Mouse (Mus musculus) limb, embryonic 15.5 days (tissue): Measurements from ENCODE around the gene Shmt2. TPM values are rescaled to one million over a fixed set of nuclear protein-coding genes. Genes with fewer than 3 reads are reported as not detected.

Source experiments
- ATAC-seq: fragments of 200-750 bp; cut with Nextera tagmentation; 2 replicates; pipeline ENCODE4 v1.8.0; 2017; ENCODE audit warnings: low read depth, moderate TSS enrichment; ENCODE audit not compliant: insufficient number of reproducible peaks, low FRiP score, low TSS enrichment
- H3K27ac ChIP-seq: fragments of 300-500 bp; sonication (generic); 2 replicates; pipeline ENCODE4 v1.5.1; 2015; ENCODE audit warnings: moderate library complexity, mild to moderate bottlenecking, inconsistent platforms
- H3K27me3 ChIP-seq: fragments of 300-500 bp; sonication (generic); 2 replicates; pipeline ENCODE4 v1.6.1; 2015; ENCODE audit warnings: inconsistent platforms
- H3K36me3 ChIP-seq: fragments of 300-500 bp; sonication (generic); 2 replicates; pipeline ENCODE4 v1.6.1; 2015; ENCODE audit warnings: inconsistent platforms
- H3K4me1 ChIP-seq: fragments of 300-500 bp; sonication (generic); 2 replicates; pipeline ENCODE4 v1.6.1; 2015; ENCODE audit warnings: inconsistent platforms
- H3K4me2 ChIP-seq: fragments of 300-500 bp; sonication (generic); 2 replicates; pipeline ENCODE4 v1.6.1; 2015; ENCODE audit warnings: mild to moderate bottlenecking, inconsistent platforms
- H3K4me3 ChIP-seq: fragments of 300-500 bp; sonication (generic); 2 replicates; pipeline ENCODE4 v1.5.1; 2015; ENCODE audit warnings: mild to moderate bottlenecking, inconsistent platforms
- H3K9ac ChIP-seq: fragments of 300-500 bp; sonication (generic); 2 replicates; pipeline ENCODE4 v1.6.1; 2015; ENCODE audit warnings: inconsistent platforms
- H3K9me3 ChIP-seq: fragments of 300-500 bp; sonication (generic); 2 replicates; pipeline ENCODE4 v1.6.1; 2016; ENCODE audit warnings: inconsistent platforms
- WGBS: fragments of 180-500 bp; shearing (Covaris S2); methylation state at CpG from one replicate; pipeline ENCODE4 v1.1.7; 2015; 5-methylcytosine and 5-hydroxymethylcytosine counted together
- polyA plus RNA-seq: library from polyadenylated mRNA; unstranded; fragments of >200 nt; fragmentation: Nextera tagmentation; extraction: Ambion mirVana; gene quantifications from 2 replicates; pipeline ENCODE4 v1.2.1, GENCODE M21; 2015

Shmt2 gene
- polyA plus RNA-seq, 1 experiment from 2014 or later = 112 TPM

DNA sequence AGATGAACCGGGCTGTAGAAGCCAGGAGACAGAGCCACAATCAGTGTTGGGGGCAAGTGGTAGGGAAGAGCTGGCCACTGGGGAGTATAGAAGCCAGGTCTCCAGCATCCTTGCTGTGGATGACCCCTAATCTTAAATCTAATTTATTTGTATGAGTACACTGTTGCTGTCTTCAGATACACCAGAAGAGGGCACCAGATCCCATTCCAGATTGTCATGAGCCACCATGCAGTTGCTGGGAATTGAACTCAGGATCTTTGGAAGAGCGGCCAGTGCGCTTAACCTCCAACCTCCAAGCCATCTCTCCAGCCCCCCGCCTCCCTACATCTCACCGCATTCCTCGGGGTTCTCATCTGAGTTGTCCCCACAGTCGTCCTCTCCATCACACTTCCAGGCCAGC, 24.3 kb upstream of the Shmt2 start:
- Histone ChIP-seq H3K4me1 (no peaks in the 10 kb centered on the region), H3K4me3 (no peak overlapping the region), H3K27me3 (no peaks in the 10 kb centered on the region), H3K36me3 (peaks cover 100% of the 10 kb centered on the region), H3K4me2 (no peak overlapping the region), H3K9ac (no peak overlapping the region), H3K9me3 (no peaks in the 10 kb centered on the region), H3K27ac (no peak overlapping the region)
- WGBS = 89% methylated on average over 7 of the region's 7 CpGs
- no peak for ATAC-seq

DNA sequence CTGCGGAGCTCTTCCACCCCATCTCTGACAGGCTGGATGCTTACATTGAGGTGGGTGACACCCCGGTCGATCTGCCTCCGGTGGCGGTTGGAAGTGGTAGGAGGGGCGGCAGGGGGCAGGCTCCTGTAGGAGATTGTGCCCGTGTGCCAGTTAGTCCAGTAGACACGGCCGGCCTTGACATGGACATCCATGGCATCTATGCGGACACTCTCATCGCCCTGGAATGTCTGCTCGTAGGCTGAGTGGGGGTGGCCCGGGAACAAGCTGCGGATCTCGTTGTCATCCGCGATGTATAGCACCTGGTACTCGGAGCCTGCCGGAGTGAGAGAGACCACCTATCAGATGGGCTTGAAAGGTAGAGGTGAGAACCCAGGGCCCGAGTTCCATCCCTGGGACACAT, 22.1 kb upstream of the Shmt2 start:
- ATAC-seq = no peak
- Histone ChIP-seq H3K4me3 (no peak overlapping the region), H3K27me3 (no peaks in the 10 kb centered on the region), H3K4me1 (no peaks in the 10 kb centered on the region), H3K9ac (no peak overlapping the region), H3K9me3 (no peaks in the 10 kb centered on the region), H3K4me2 (no peak overlapping the region), H3K27ac (no peak overlapping the region), H3K36me3 (peaks cover 100% of the 10 kb centered on the region)
- 95% methylated on average over 20 of the region's 20 CpGs for WGBS

DNA sequence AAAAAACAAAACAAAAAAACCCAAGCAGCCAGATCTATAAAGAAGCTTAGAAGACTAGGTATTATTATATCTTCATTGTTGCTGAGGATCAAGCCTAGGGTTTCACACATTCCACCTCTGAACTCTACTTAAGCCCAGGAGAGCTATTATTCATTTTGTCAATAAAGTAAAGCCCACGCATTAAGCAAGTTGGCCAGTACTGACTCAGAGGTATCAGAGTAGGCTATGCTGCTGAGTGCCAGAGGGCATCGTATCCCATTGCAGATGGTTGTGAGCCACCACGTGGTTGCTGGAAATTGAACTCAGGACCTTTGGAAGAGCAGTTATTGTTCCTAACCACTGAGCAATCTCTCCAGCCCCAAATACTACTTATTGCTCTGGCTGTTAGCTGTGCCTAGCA, 21.7 kb upstream of the Shmt2 start:
- H3K4me1 ChIP-seq = no peaks in the 10 kb centered on the region
- H3K36me3 ChIP-seq = peaks cover 100% of the 10 kb centered on the region
- H3K27me3 ChIP-seq = no peaks in the 10 kb centered on the region
- H3K4me3 ChIP-seq = no peak overlapping the region
- no peak overlapping the region for H3K4me2 ChIP-seq
- WGBS = 68% methylated on average over 3 of the region's 3 CpGs
- H3K27ac ChIP-seq = no peak overlapping the region
- no peaks in the 10 kb centered on the region for H3K9me3 ChIP-seq
- no peak for ATAC-seq
- no peak overlapping the region for H3K9ac ChIP-seq

DNA sequence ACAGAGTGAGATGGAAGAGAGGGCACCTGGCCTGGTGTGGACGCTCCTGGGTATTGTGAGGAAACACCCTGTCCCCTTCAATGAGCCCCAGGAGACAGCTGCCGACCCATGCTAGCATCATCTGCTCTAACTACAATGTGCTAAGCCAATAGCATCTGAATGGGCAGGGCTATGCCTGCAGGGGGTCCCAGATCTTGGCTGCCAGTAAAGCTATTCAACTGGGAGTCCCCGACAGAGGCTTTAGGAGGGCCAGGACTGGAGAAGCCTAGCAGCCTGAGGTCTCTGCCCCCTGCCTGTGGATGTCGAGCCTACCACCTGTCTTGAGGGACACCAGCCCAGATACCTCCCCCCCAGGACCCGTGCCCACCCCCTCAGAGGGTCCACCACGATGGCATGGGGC, 20.5 kb upstream of the Shmt2 start:
- Histone ChIP-seq H3K27me3 (no peaks in the 10 kb centered on the region), H3K27ac (no peak overlapping the region), H3K36me3 (peaks cover 94% of the 10 kb centered on the region), H3K4me3 (no peak overlapping the region), H3K4me2 (no peak overlapping the region), H3K4me1 (peaks cover under 1% of the 10 kb centered on the region; the same call in 1 of the 2 replicates), H3K9me3 (no peaks in the 10 kb centered on the region), H3K9ac (no peak overlapping the region)
- 43% methylated on average over 6 of the region's 6 CpGs for WGBS
- ATAC-seq = no peak

DNA sequence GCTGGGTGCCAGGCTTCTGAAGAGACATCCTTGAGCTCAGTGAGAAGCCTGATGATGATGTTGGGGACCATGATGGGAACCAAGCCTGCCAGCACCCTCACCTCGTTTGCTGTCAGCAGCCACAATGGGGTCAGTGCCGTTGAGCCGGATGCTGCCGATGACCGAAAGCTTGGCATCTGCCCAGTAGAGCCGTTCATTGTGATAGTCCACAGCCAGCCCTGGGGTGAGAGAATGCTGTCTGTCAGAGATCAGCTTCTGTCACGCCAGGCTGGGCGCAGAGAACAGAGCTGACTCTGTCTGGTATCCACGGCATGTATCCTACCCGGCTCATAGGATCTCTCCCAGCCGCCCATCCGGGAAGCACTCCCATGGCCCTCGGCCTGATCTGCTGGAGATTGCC, 19.8 kb upstream of the Shmt2 start:
- H3K9me3 ChIP-seq = no peaks in the 10 kb centered on the region
- H3K36me3 ChIP-seq = peaks cover 87% of the 10 kb centered on the region
- no peak overlapping the region for H3K4me3 ChIP-seq
- peaks cover 1% of the 10 kb centered on the region; the same call in 1 of the 2 replicates for H3K27me3 ChIP-seq
- H3K4me1 ChIP-seq = peaks cover 3% of the 10 kb centered on the region; the same call in 1 of the 2 replicates
- H3K27ac ChIP-seq = no peak overlapping the region
- 91% methylated on average over 13 of the region's 13 CpGs for WGBS
- H3K9ac ChIP-seq = no peak overlapping the region
- no peak for ATAC-seq
- no peak overlapping the region for H3K4me2 ChIP-seq

DNA sequence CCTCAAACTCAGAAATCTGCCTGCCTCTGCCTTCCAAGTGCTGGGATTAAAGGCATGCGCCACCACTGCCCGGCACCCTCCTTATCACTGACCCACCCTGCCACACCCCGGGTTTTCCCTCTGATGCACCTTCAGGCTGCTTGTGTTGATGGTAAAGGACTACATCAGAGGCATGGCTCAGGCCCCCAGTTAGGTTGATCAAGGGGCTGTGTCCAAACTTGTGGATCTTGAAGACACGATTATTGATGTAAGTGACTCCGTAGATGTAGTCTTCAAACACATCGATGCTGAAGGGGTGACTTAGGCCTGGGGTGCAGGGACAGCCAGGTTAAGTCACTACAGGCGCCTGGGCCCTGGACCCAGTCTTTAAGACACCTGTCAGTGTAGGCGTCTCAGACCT, 19.3 kb upstream of the Shmt2 start:
- Histone ChIP-seq H3K27me3 (peaks cover 5% of the 10 kb centered on the region), H3K4me2 (no peak overlapping the region), H3K9me3 (no peaks in the 10 kb centered on the region), H3K4me3 (no peak overlapping the region), H3K4me1 (peaks cover 3% of the 10 kb centered on the region; the same call in 1 of the 2 replicates), H3K27ac (no peak overlapping the region), H3K9ac (no peak overlapping the region), H3K36me3 (peaks cover 82% of the 10 kb centered on the region)
- WGBS = 95% methylated on average over 8 of the region's 8 CpGs
- no peak for ATAC-seq

DNA sequence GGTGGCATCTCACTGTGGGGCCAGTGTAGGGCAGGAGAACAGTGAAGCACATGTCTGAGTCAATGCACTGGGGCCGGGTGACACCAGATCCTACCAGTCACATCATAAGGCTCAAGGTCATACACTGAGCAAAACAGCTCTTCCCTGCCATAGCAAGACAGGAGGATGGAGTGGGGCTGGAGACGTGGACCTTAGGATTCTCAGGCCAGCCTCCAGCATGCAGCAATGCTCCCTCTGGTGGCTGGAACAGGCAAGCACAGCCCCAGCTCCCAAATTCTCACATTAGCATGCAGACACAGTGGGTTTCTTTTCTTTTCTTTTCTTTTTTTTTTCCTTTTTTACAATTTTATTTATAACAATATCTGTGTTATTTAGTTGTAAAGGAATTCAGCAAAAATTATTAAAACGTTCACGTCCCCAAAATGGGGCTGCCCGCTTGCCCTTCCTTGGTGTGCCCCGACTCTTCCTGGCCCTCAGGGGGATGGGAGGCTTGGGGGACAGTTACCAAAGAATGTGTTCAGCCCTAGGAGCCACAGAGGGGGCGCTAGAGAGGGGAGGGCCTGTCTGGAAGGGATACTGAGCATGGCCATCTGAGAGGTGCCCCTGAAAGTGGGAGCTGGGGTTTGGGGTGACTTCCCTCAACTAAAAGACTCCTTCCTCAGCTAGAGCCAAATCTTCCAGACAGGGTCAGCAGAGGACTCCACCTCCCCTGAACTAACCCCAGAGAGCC, 15.8 kb upstream of the Shmt2 start:
- peaks cover 40% of the 10 kb centered on the region for H3K27me3 ChIP-seq
- H3K36me3 ChIP-seq = peaks cover 47% of the 10 kb centered on the region
- H3K9ac ChIP-seq = no peak overlapping the region
- no peak for ATAC-seq
- H3K4me3 ChIP-seq = no peak overlapping the region
- H3K27ac ChIP-seq = 0 out of 2 replicates have a peak overlapping the region, but pooled peaks have one; percentile 1
- no peak overlapping the region for H3K4me2 ChIP-seq
- 25% methylated on average over 7 of the region's 7 CpGs for WGBS
- H3K9me3 ChIP-seq = no peaks in the 10 kb centered on the region
- peaks cover 26% of the 10 kb centered on the region for H3K4me1 ChIP-seq

DNA sequence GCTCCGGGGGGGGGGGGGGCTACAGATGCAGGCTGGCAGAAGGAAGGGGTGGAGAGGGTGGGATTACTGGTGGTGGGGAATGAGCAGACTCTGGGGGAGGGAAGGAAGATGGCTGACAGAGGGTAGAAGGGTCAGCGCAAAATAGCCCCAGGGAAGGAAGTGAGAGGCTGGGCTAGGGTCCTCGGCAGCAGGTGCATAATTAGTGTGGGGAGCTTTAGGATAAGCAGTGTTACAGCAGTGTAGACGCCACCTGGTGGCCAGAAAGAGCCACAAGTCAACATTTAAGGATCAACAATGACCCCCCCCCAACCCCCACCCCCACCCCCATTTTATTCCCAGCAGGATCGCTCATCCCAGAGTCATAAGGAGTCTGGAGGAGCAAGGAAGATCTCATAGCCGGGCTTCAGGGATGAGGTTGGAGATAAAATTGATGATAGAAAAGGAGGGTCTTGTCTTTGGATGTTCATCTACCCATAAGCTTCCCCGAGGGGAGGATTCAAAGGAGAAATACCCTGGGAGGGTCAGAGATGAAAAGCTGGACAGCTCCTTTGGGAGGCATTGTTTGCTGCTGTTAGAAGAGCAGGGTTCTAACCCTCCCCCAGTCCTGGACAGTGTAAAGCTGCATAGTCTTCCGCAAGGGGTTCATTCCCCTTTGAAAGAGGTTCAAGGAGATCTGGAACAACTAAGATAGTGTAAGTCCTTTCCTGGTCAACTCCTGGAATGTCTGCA, 14.5 kb upstream of the Shmt2 start:
- Histone ChIP-seq H3K9ac (no peak overlapping the region), H3K4me3 (no peak overlapping the region), H3K27ac (no peak overlapping the region), H3K36me3 (peaks cover 34% of the 10 kb centered on the region), H3K9me3 (no peaks in the 10 kb centered on the region), H3K4me1 (peaks cover 39% of the 10 kb centered on the region), H3K4me2 (no peak overlapping the region), H3K27me3 (peaks cover 52% of the 10 kb centered on the region)
- ATAC-seq = no peak
- WGBS = 13% methylated on average over 8 of the region's 8 CpGs

DNA sequence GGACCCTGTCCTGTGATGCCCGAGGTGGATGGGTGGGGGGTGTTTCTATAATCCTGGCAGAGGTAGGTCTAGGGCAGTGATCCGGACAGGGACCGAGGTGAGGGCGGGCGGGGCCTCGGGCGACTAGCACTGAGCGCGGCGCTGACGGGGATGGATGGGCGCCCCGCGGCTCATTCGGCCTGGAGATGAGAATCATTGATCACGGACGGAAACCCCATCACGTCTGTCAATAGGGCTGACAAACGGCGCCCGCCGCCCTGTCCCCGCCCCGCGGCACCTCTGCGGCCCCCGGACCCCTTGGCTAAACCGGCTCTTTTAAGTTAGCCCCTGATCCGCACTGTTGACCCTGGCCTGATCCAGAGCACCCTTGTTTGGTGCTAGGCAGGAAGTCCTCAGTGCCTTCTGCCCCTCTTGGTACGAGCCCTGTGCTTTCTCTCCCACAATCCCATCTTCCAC, 12.7 kb upstream of the Shmt2 start:
- H3K9ac ChIP-seq = no peak overlapping the region
- H3K27ac ChIP-seq = no peak overlapping the region

DNA sequence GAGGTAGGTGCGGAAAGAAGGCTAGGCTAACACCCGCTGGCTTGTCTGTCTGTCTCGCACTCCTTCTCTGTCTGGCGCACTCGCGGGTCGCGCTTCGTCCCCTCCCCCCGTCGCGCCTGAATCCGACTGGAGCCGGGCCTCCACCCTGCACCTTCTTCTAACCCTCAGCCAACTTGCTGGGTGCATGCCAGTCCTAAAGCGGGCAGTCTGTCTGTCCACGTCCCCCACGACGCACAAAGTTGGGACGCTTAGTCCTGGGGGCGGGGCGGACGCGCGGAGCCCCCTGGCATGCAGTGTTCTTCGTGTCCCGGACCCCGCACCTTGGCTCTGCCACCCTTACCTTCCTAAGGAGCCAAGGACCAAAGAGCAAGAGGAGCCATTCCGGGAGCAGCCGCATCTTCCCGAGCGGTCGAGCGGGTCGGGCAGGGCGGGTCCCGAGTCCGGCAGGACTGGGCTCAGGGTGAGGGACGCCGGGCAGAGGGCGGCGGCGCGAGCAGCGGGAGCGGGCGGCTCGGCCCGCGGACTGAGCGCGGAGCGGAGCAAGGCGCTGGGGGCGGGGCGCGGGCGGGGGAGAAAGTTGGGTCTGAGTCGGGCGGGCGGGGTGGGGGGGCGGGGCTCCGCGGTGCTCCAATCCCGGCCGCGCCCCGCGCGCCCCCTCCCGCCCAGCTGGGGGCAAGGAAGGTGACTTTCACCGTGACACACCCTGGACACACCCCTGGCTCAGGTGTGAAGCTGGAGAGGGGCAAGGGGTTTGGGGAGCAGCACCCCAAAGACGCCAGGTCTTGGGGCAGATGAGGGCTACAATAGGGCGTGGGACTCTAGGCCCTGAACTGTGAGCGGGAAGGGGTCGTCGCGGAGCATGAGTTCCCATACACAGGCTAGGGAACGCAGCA, 12.0 kb upstream of the Shmt2 start, which contains the start of gene Nxph4:
Gene Nxph4 (minus strand): TSS at position 524 of the 893 bp plus-strand sequence.
- peak within 1 kb of the TSS; percentile 10; the same call in 1 of the 2 replicates for H3K9ac ChIP-seq
- peaks cover 74% of the 10 kb centered on the region for H3K27me3 ChIP-seq
- peaks cover 63% of the 10 kb centered on the region for H3K4me1 ChIP-seq
- H3K4me3 ChIP-seq = peak within 1 kb of the TSS; percentile 46
- no peaks in the 10 kb centered on the region for H3K9me3 ChIP-seq
- H3K4me2 ChIP-seq = peak within 1 kb of the TSS; percentile 83
- under 1% methylated on average over 63 of the region's 78 CpGs for whole genome bisulfite sequencing
- H3K27ac ChIP-seq = no peak within 1 kb of the TSS
- H3K36me3 ChIP-seq = peaks cover 9% of the 10 kb centered on the region
- ATAC-seq = no peak

More for the DNA sequence above, 12.7 kb upstream of the Shmt2 start:
- Histone ChIP-seq H3K9me3 (no peaks in the 10 kb centered on the region), H3K36me3 (peaks cover 16% of the 10 kb centered on the region), H3K4me2 (peak overlapping the region; percentile 83), H3K4me1 (peaks cover 57% of the 10 kb centered on the region), H3K4me3 (peak overlapping the region; percentile 46), H3K27me3 (peaks cover 67% of the 10 kb centered on the region)
- no peak for ATAC-seq
- WGBS = 1% methylated on average over 24 of the region's 30 CpGs

DNA sequence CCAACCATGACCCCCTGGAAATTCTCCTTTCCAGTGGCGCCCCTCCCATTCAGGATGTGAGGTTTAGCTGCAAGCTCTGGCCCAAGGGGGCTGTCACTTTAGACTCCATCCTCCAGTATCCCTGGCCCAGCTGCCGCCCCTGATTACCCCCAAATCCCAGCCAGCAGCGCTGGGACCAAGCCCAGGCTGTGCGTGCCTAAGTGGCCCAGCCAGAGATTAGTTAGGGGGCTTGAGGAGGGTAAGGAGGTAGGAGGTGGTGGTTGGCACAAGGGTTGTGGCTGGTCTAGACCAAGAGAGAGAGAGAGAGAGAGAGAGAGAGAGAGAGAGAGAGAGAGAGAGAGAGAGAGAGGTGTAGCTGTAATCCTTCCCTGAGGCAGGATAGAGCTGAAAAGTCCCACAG, 9.3 kb upstream of the Shmt2 start:
- Histone ChIP-seq H3K4me1 (peaks cover 86% of the 10 kb centered on the region), H3K27me3 (peaks cover 96% of the 10 kb centered on the region), H3K4me3 (peak overlapping the region; percentile 25), H3K4me2 (peak overlapping the region; percentile 44), H3K9me3 (no peaks in the 10 kb centered on the region), H3K27ac (0 out of 2 replicates have a peak overlapping the region, but pooled peaks have one; percentile 43), H3K9ac (no peak overlapping the region), H3K36me3 (no peaks in the 10 kb centered on the region)
- ATAC-seq = no peak
- 9% methylated on average over 4 of the region's 4 CpGs for WGBS
